Mouse (Mus musculus) megakaryocyte progenitor cell, adult 5-6 weeks (primary cell): Measurements from ENCODE around the gene Fgd5. TPM values are rescaled to one million over a fixed set of nuclear protein-coding genes. Genes with fewer than 3 reads are reported as not detected.

Source experiments
- total RNA-seq, 2 experiments: library from RNA; stranded (forward) in 1 of 2; stranded (reverse) in 1 of 2; fragments of 157-497, 149-512 nt in 1 of 2; fragments of 200-1000 nt in 1 of 2; gene quantifications; 2 replicates each; pipeline versions ENCODE4 v1.2.3 to v1.2.4; 2015 to 2017

The Fgd5 gene
- total RNA-seq, 2 experiments from 2014 or later = 0.32 TPM; not detected in 1

Other genes with a start within 250 kb of the Fgd5 start
- gene Grip2, start 151.6 kb upstream of the Fgd5 start, total RNA-seq (2015) = not detected in 2 replicates
- gene Grip2, start 151.6 kb upstream of the Fgd5 start, total RNA-seq (2017) = not detected in 2 replicates
- gene Ccdc174, start 100.8 kb upstream of the Fgd5 start, total RNA-seq (2015) = 35.5 and 36.3 TPM in 2 replicates
- 38.0 and 54.6 TPM in 2 replicates for gene Ccdc174, start 100.8 kb upstream of the Fgd5 start, total RNA-seq (2017)
- gene 4930590J08Rik, start 76.1 kb upstream of the Fgd5 start, total RNA-seq (2015) = 0.69 and 0.78 TPM in 2 replicates
- gene 4930590J08Rik, start 76.1 kb upstream of the Fgd5 start, total RNA-seq (2017) = 0.37 TPM in 1 of 2 replicates, not detected in the other
- gene Nr2c2, start 112.5 kb downstream of the Fgd5 start, total RNA-seq (2015) = 40.3 and 47.7 TPM in 2 replicates
- gene Nr2c2, start 112.5 kb downstream of the Fgd5 start, total RNA-seq (2017) = 40.0 and 48.5 TPM in 2 replicates
- 57.4 and 63.5 TPM in 2 replicates for gene Mrps25, start 205.2 kb downstream of the Fgd5 start, total RNA-seq (2015)
- gene Mrps25, start 205.2 kb downstream of the Fgd5 start, total RNA-seq (2017) = 60.5 and 70.8 TPM in 2 replicates
- 7.2 and 11.0 TPM in 2 replicates for gene Rbsn, start 236.0 kb downstream of the Fgd5 start, total RNA-seq (2015)
- 18.2 and 21.0 TPM in 2 replicates for gene Rbsn, start 236.0 kb downstream of the Fgd5 start, total RNA-seq (2017)